Mouse (Mus musculus): ENCODE results near the gene Sall2. TPM values are rescaled to one million over a fixed set of nuclear protein-coding genes. Genes with fewer than 3 reads are reported as not detected.
"Not testable (repeated sequence)": the region's sequence is repeated elsewhere in the genome, so short reads cannot be mapped to it uniquely, and the experiment has no call there.

The Sall2 gene
- total RNA-seq (2021), result 10 to 100 TPM; 44.9 to 48.8 TPM

DNA sequence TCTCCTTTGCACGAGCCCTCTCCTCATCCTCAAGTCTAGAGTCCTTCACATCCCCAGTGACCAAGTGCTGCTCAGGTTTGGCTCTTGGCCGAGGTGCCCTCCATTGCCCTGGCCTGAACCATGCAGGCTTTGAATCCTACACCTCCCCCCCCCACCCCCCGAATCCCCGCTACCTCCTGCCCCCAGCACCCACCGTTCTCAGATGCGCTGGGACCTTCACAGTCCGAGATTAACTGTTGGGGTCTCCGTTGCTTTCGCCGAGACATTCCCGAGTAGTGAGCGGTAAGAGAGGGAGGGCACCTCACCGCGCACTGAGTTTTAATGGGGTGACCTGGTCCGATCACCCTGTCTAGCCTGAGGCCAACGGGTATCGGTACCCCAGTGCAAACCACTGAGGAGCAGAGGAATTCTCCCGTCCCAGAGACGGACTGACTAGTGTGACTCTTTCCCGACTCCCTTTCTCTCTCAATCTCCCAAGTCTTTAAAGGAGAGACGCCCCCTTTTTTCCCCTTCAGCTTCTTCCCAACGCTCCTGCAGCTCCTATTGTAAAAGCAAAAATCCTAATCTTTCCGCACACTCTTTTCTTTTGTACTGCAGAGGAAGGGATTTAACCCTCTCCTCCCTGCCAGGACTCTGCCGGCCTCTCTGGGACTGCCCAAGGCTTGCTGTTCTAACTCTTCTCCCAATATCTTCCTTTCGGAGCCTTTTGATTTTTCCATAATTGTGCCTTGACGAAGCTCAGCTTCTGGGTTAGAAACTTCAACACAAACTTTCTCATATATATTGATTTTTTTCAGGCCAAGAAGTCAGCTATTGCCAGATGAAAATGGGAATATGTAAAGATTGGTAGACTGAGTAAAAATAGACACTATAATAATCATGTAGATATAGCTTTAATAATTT is at the start of gene Sall2:
Gene Sall2 (minus strand): TSS at position 853 of the 903 bp plus-strand sequence.
- DNase-seq (ENCODE audit: extremely low spot score in 1 of 2, low spot score in 1 of 2), result no peak

DNA sequence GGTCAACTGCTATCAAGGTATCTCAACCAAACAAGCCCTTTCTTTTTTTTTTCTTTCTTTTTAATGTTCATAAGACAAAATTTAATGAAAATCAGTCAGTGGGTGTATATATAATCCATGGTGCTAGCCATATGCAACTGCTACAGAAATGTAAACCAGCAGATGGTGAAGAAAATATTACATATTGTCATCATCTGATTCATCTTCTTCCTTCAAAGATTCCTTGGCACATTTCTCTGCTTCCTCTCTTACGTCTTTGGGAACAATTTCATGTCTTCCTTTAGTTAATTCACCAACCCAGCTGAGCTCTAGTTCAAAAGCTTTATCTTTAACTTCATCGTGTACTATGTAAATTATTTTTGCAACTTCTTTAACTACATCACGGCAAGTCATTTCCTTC is 40.2 kb upstream of the Sall2 start:
- DNase-seq (ENCODE audit: extremely low spot score in 1 of 2, low spot score in 1 of 2), result no peak

DNA sequence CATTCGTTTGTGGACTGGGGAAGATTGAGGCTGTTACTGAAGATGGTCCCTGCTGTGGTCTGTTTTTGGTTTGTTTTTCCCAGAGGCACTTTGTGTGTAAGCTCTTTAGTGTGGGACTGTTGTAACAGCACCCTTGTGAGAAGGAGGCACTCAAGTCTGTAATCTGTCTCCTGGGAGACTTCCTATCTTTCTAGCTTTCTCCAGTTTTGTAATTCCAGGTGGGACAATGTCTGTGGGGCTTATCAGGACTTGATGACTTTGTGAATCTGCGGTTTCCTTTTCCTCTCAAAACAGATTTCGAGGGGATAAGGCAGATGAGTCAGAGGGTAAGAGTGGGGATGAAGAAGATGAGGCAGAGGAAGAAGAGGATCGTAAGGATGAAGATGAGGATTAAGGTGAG is 27.7 kb upstream of the Sall2 start, which contains the start of gene Olfr1513:
Gene Olfr1513 (minus strand): TSS at position 101 of the 400 bp plus-strand sequence.
- DNase-seq (ENCODE audit: extremely low spot score in 1 of 2, low spot score in 1 of 2), result no peak

DNA sequence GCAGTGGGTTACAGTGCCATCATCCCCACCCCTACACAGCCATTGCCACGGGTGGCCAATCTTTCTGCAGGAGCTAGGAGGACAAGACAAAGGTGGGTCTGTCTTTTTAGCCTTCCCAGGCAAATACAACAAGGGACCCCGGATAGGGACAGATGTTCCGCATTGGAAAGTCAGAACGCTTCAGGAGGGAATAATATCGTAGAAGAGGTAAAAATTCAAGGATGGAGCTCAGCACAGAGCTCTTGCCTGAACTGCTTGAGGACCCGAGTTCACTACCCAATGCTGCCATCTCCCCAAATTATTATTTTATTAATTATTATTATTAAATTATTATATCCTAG is 10.9 kb upstream of the Sall2 start:
- DNase-seq (ENCODE audit: extremely low spot score in 1 of 2, low spot score in 1 of 2), result no peak

DNA sequence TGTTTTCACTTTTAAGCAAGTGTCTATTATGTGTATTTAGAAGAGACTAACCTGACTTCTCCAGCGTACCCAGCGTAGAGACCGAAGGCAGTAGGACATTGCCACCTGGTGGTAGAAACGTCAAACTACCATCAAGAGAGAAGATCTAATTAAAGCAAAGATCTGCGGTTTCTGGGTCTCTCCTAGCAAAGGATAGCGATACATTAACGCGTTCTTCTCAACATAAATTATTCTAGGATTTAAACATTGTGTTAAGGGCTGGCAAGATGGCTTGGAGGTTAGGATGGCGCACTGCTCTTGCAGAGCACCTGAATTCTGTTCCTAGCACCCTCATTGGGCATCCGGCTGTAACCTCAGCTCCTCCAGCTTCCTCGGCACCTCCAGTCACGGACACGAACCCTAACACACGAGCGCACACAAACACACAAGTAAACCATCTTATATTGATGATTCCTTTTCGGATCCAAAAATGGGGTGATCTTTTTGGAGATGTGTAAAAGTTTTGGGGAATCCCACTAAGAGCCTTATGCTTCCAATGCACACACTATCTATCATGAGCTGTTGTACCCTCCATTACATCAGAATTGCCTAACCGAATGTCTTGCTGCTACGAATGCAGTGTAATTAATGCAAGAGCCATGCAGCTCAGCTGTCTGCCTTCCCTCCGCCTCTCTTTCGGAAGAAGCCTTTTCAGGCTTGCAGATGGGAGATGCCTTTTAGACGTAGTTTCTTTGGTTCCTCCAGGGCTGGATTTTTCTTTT is 10.4 kb upstream of the Sall2 start:
- peak; percentile 37 to 60 for DNase-seq (ENCODE audit: extremely low spot score in 1 of 2, low spot score in 1 of 2)

DNA sequence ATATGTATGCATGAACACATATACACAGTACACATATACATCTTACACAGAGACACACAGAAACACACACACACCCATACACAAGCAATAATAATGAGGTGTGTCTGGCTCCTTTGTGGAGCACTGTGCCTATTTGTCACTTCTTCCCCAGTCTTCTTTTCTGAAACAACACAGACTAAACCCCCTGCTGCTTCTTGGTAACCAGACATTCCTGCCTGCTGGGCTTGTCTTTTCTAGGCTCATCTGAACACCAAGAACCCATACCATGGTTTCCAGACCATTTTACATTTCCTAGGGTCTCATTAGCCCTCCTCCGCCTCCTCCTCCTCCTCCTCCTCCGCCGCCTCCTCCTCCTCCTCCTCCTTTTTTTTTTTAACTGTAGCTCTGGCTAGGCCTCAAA is 3.6 kb upstream of the Sall2 start:
- no peak for DNase-seq (ENCODE audit: extremely low spot score in 1 of 2, low spot score in 1 of 2)

DNA sequence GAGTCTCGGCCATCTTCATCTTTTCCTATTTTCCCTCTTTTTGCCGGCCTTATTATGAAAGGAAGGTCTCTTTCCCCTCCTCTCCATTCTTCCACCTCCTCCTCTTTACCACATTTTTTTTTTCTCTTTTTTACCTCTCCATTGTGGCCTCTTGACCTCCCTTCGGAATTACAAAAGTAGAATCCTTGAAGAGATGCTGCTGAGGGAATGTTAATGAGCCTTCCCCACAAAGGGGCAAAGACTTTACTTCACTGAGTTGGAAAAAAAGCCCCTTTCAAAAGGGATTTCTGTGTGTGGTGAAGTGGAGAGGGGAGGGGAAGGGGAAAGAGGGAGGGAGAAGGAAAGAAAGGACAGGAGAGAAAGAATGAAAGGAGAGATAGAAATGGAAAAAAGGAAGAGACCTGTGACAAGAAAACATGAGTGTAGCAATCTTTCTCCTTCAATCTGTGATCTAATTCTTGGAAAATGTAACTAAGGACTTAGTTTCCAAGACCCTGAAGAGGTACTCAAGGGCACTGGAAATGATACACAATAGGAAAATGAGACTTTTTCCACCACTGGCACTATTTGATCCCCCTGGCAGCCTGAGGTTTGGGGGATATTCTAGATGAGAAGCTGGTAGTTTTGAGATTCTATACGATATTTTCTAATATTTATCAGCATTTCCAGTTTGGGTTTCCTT is 2.6 kb upstream of the Sall2 start:
- no peak for DNase-seq (ENCODE audit: extremely low spot score in 1 of 2, low spot score in 1 of 2)

DNA sequence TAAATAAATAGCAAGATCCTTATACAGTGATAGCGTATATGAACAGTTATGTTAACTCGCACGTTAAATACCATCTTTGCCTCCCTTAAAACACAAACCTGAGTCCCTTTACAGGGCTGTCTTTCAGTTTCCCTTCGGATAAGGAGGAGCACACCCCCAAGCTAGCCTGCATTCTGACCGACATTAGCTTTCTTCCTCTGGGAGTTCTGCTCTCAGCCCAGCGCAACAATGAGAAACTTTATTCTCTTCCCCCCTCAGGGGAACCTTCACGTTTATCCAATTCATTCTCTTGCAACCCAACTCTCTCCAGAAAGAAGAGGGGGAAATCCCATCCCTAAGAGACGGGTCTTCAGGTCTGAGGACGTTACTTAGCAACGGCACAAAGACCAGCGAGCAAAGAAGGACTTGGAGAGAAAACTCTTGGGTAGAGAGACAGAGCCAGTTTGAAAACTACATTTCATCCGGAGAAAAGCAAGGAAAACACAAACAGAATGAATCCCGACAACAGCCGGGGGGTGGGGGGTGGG is 1.1 kb downstream of the Sall2 start:
- DNase-seq (ENCODE audit: extremely low spot score in 1 of 2, low spot score in 1 of 2), result no peak

DNA sequence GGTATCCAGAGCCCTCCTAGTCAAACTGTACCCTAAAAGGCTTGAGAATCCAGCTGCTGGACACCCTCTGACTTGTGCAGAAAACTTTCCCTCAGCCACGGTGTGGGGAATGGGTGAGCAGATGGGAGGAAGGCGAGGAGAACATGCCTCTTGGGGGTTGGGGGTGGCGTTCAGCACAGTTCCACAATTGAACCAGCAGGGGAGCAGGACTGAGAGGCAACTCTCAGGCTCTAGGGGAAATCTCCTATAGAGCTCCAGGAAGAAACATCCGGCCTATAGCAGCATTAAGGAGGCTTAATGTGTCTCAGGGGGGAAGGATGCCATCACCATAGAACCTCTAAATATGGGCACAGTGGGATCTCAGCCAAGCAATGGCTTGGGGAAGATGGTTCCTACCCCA is 2.7 kb downstream of the Sall2 start:
- peak in 1 of 2 experiments; percentile 10 for DNase-seq (ENCODE audit: extremely low spot score in 1 of 2, low spot score in 1 of 2)

DNA sequence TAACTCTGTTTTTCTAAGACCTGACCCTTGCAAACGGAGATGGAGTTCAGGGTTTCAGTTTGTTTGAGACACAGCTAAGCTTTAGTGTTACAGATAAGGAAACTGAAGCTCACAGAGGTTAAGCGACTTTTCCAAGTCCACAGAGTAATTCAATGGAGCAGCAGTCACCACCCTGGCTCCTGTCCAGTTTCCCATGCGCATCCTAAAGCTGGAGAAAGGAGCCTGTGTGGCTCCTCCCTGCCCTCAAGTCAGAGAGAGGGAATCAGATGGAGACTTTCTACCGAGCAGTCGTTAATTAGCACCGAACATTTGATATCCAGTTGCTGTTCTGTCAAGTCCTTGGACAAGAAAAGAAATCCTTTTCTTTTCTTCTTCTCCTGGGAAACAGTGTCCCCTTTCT is 9.2 kb downstream of the Sall2 start:
- DNase-seq (ENCODE audit: extremely low spot score in 1 of 2, low spot score in 1 of 2), result no peak

DNA sequence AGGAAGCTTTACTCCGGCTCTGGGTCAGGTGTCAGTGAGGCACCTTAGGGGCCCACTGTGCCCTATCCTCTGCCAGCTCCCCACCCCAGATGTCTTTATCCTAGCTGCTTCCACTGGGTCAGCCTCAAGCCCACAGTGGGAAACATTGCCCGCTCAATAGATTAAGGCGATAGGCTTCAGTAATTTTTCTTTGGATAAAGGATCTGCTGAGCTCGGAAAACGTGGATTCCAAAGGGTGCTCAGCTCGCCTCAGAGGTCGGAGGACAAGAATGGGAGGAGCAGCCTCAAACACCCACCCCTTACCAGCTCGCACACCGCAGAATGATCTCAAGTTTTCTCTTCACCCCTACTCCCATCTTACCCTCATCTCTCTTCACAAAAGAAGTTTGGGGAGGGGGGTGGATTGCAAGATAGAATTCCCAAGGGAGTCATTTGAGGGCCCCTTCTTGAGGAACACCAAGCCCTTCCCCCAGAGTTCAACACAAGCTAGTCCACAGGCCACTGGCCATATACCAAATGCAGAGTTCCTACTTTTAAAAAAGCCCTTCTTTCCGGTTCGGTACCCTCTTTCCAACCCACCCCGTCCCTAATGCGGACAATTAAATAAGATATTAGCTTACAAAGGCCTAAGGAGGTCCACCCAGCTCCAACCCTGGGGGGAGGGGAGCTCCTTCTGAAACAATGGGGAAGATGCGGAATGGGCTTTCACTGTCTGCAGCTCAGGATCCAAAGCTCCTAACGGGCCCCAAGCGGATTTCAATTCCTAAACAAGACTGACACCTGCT is 11.9 kb downstream of the Sall2 start:
- no peak for DNase-seq (ENCODE audit: extremely low spot score in 1 of 2, low spot score in 1 of 2)

DNA sequence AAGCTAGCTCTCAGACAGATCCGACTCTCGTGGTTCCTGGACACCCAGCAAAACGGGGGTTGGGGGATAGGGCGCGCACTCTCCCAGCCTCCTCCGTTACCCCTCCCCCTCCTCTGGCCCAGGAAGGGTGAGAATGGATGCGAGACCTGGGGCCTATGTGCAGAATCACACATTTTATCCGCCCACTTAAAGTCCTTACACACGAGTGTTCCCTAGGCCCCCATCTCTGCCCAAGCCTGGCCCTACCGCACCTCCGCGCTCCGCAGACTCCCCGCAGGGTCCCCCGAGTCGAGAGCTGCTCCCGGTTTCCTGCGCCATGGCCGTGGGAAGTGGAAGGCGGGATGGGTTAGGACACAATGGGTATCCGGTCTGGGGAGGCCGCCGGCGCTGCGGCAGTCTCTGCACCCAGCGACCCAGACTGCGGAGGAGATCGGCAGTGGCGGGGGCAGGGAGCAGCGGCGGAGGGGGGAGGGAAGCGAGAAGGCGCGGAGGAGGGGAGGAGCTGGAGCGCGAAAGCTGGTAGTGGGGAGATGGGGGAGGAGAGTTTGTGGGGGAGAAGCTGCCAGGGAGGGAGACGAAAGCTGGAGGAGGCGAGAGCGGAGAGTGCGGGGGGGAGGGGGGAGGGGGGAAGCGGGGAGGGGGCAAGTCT is 12.6 kb downstream of the Sall2 start:
- peak; percentile 61 to 72 for DNase-seq (ENCODE audit: extremely low spot score in 1 of 2, low spot score in 1 of 2)

DNA sequence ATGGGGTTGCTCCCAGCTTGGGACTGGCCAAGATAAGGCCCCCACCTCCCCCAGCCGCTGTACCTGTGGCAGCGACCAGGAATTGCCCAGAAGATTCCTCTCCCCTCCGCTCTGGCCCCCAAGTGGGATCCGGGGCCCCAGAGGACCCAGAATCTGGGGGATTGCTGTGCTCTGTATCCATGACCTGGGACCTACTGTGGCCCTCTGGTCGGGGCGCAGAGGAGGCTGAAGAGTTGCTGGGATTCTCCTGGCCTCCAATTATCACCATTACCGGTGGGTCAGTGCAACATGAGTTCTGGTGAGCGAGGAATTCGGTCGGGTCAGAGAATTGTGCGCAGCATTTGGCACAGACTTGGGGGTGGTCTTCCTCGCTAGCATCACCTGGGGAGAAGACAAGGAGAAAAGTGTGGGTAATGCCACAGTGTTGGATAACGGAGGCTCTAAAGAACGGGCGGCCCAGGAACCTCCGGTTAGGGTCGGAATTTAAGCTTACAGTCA is 13.2 kb downstream of the Sall2 start:
- no peak for DNase-seq (ENCODE audit: extremely low spot score in 1 of 2, low spot score in 1 of 2)

DNA sequence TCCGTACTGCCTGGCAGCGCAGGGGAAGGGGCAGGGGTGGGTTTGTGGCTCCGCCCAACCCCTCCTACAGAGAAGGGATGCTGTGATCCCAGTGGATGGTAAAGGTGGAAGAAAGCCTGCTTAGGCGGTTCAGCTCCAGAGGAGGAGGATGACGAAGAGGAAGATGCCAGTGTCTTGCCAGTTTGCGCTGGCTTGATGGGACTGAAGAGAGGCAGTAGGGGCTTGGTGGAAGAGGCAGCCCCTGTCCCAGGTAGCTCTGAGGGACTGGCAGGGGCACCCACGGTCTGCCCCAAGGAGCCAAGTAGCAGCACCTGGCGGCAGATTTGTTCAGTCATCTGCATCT is 13.8 kb downstream of the Sall2 start:
- DNase-seq (ENCODE audit: extremely low spot score in 1 of 2, low spot score in 1 of 2), result no peak

DNA sequence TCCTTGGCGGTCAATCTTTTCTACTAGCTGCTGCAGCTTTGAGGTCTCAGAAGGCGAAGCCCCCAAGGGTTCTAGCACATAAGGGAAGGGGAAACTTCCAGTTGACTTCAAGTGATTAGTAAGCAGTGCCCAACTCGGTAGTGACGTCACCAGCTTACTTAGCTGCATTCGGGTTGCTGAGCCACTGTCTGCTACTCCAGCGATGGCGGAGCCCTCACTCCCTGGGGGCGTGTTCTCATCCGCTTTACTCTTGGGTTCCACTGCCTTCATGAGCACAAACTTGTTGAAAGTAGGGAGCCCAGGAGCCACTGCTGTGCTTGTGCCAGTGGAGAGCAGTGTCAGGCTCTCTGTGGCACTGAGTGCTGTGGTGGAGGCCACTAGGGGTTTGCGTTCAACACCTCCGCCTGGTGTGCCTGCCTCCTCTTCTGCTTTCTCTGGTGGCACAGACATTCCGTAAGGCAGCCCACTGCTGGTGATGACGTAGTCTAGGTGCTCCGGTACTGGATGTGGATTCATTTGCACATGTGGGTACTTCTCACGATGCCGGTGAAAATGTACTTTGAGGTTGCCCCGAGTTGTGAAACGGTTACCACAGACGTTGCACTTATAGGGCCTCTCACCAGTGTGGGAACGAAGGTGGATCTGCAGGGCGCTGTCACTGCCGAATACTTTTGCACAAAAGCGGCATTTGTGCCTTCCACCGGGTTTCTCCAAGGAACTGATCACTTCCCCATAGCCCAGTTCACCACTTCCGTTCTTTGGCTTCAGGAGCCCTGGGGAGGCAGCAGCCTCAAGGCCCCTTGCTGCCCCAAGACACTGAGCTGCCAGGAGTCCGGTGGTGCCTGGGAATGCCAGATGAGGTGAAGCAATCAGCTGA is 14.4 kb downstream of the Sall2 start:
- DNase-seq (ENCODE audit: extremely low spot score in 1 of 2, low spot score in 1 of 2), result no peak

DNA sequence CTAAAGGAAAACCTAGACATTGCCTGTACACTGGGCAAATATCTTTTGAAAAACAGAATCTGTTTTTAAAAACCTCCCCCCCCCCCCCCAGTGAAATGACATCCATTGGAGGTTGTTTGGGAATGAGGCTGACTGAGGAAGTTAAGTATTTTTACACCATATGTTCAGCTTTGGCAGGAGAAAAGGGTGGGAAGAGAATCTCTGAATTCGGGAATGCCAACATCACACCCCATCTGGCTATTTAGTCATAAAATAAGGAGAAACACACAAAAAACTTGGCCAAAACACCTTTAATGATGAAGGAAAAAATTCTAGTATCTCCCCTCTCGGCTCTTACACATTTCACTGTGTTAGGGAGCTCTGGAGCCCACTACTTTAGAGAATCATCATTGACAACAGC is 17.7 kb downstream of the Sall2 start:
- no peak for DNase-seq (ENCODE audit: extremely low spot score in 1 of 2, low spot score in 1 of 2)

DNA sequence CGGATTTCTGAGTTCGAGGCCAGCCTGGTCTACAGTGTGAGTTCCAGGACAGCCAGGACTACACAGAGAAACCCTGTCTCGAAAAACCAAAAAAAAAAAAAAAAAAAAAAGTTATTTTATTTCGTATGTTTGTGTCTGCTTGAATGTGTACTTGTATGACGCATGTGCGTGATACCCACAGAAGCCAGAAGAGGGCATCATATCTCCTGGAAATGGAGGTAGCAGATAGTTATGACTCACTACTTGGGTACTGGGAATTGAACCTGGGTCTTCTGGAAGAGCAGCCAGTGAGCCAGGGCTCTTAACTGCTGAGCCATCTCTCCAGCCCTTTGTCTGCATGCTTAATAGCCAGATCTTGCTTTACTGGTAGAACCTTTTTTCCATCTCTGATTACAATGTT is 18.2 kb downstream of the Sall2 start:
- not testable (repeated sequence) for DNase-seq (ENCODE audit: extremely low spot score in 1 of 2, low spot score in 1 of 2)

DNA sequence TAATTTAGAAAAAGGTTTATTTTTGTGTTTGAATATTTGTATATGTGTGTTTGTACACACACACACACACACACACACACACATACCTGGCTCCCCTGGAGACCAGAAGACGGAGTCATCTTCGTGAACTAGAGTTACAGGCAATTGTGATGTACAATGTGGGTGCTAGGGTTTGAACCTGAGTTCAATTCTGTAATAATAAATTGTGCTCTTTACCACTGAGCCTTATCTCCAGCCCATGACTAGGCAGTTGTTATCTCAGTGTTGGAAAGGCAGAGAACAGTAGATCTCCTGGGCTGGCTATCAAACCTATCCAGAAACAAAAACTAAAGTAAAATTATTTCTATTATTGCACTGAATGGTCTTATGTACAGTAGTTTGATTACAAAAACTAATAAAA is 22.5 kb downstream of the Sall2 start:
- no peak for DNase-seq (ENCODE audit: extremely low spot score in 1 of 2, low spot score in 1 of 2)
